Mouse (Mus musculus): ENCODE results near the gene Gm20777. TPM values are rescaled to one million over a fixed set of nuclear protein-coding genes. Genes with fewer than 3 reads are reported as not detected.

Gm20777 gene
- not detected for total RNA-seq (2023)

GRCm38 (mm10) chrY:10752350-10752749 lies at the start of gene Gm20777:
Gene Gm20777, minus strand, starts transcription at chrY:10752450.

Other genes with a start within 250 kb of the Gm20777 start
- gene Gm20737, start 216.4 kb downstream of the Gm20777 start, total RNA-seq (2023), result not detected
- not detected for gene Gm21775, start 199.0 kb downstream of the Gm20777 start, total RNA-seq (2023)
- gene Gm21900, start 136.1 kb downstream of the Gm20777 start, total RNA-seq (2023), result not detected